Mouse (Mus musculus) midbrain, embryonic 11.5 days (tissue): ENCODE measurements around the gene Spag5. TPM values are rescaled to one million over a fixed set of nuclear protein-coding genes. Genes with fewer than 3 reads are reported as not detected.
"Not testable (repeated sequence)": the region's sequence is repeated elsewhere in the genome, so short reads cannot be mapped to it uniquely, and the experiment has no call there.

Experiments used
- ATAC-seq: fragments of 200-750 bp; cut with Nextera tagmentation; 2 replicates; pipeline ENCODE4 v1.8.0; 2017; ENCODE audit warnings: moderate TSS enrichment, moderate library complexity; ENCODE audit not compliant: low FRiP score
- DNase-seq: peaks from one replicate; pipeline ENCODE4 v3.0.0; 2015; ENCODE audit warnings: low spot score; ENCODE audit errors: missing footprints
- H3K27ac ChIP-seq: fragments of 300-500 bp; sonication (generic); 2 replicates; pipeline ENCODE4 v1.5.1; 2014; ENCODE audit warnings: low read depth, low read length
- H3K27me3 ChIP-seq: fragments of 300-500 bp; sonication (generic); 2 replicates; pipeline ENCODE4 v1.6.1; 2014; ENCODE audit warnings: mild to moderate bottlenecking, low read length, moderate library complexity, mixed read lengths; ENCODE audit not compliant: control insufficient read depth, insufficient read depth
- H3K36me3 ChIP-seq: fragments of 300-500 bp; sonication (generic); 2 replicates; pipeline ENCODE4 v1.6.1; 2014; ENCODE audit warnings: mild to moderate bottlenecking, low read length, moderate library complexity, mixed read lengths; ENCODE audit not compliant: control insufficient read depth, insufficient read depth
- H3K4me1 ChIP-seq: fragments of 300-500 bp; sonication (generic); 2 replicates; pipeline ENCODE4 v1.6.1; 2014; ENCODE audit warnings: low read length; ENCODE audit not compliant: control insufficient read depth, insufficient read depth
- H3K4me2 ChIP-seq: fragments of 300-500 bp; sonication (generic); 2 replicates; pipeline ENCODE4 v1.6.1; 2014; ENCODE audit warnings: mild to moderate bottlenecking, moderate library complexity
- H3K4me3 ChIP-seq: fragments of 300-500 bp; sonication (generic); 2 replicates; pipeline ENCODE4 v1.5.1; 2014; ENCODE audit warnings: low read depth, low read length
- H3K9ac ChIP-seq: fragments of 300-500 bp; sonication (generic); 2 replicates; pipeline ENCODE4 v1.6.1; 2014; ENCODE audit warnings: low read length
- H3K9me3 ChIP-seq: fragments of 300-500 bp; sonication (generic); 2 replicates; pipeline ENCODE4 v1.6.1; 2016; ENCODE audit warnings: low read length; ENCODE audit not compliant: control insufficient read depth
- WGBS: fragments of 180-500 bp; shearing (Covaris S2); extraction: QIAGEN DNeasy Blood & Tissue Kit; methylation state at CpG from one replicate; pipeline ENCODE4 v1.1.7; 2014; 5-methylcytosine and 5-hydroxymethylcytosine counted together
- polyA plus RNA-seq: library from polyadenylated mRNA; unstranded; fragments of >200 nt; fragmentation: Nextera tagmentation; extraction: Ambion mirVana; gene quantifications from 2 replicates; pipeline ENCODE4 v1.2.1, GENCODE M21; 2014

Spag5 gene
- polyA plus RNA-seq, 1 experiment from 2014 or later, result 57.1 TPM

DNA sequence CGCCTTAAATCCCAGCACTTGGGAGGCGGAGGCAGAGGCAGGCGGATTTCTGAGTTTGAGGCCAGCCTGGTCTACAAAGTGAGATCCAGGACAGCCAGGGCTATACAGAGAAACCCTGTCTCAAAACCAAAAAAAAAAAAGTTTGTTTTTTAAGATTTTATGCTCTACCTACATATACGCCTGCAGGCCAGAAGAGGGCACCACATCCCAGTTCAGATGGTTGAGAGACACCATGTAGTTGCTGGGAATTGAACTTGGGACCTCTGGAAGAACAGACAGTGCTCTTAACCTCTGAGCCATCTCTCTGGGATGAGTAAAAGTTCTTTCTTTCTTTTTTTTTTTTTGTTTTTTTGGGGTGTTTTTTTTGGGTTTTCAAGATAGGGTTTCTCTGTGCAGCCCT, 25.2 kb upstream of the Spag5 start:
- not testable (repeated sequence) for H3K4me3 ChIP-seq, H3K4me1 ChIP-seq, H3K9me3 ChIP-seq, H3K9ac ChIP-seq, ATAC-seq, DNase-seq, H3K27ac ChIP-seq, H3K4me2 ChIP-seq, H3K27me3 ChIP-seq
- 92% methylated on average over 4 of the region's 4 CpGs for WGBS
- peaks cover 34% of the 10 kb centered on the region for H3K36me3 ChIP-seq

DNA sequence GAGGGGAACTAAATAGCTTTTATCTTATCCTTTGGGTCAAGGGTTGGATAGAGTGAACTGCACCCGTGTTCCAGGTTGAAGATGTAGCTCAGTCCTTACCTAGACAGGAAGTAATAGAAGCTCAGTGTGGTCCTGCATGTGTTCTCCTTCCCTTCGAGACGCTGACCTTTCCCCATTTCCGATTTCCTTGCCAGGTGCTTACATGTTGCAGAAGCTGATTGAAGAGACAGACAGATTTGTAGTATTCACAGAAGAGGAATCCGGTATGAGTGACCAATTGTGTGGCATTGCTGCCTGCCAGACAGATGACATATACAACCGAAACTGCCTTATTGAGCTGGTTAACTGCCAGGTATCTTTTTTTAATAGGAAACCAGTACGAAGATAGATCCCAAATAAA, 22.5 kb upstream of the Spag5 start:
- Histone ChIP-seq H3K27ac (no peak overlapping the region), H3K4me3 (no peak overlapping the region), H3K9me3 (no peaks in the 10 kb centered on the region), H3K36me3 (peaks cover 27% of the 10 kb centered on the region), H3K4me2 (no peak overlapping the region), H3K4me1 (no peaks in the 10 kb centered on the region), H3K27me3 (no peaks in the 10 kb centered on the region), H3K9ac (no peak overlapping the region)
- no peak for ATAC-seq
- 91% methylated on average over 7 of the region's 7 CpGs for WGBS
- no peak for DNase-seq

DNA sequence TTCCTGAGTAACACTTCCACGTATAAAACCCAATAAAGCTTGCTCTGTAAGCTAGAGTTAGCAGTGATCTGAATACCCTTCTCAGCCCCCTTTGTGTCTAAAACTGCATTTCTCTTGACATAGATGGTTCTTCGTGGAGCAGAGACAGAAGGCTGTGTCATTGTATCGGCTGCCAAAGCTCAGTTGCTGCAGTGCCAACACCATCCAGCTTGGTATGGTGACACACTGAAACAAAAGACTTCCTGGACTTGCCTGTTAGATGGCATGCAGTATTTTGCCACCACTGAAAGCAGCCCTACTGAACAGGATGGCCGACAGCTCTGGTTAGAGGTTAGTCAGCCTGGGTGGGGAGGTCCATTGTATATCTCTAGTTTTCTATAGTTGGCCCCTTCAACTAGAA, 21.7 kb upstream of the Spag5 start:
- no peaks in the 10 kb centered on the region for H3K27me3 ChIP-seq
- no peaks in the 10 kb centered on the region for H3K4me1 ChIP-seq
- H3K4me3 ChIP-seq, result no peak overlapping the region
- peaks cover 26% of the 10 kb centered on the region for H3K36me3 ChIP-seq
- no peak overlapping the region for H3K4me2 ChIP-seq
- no peak for DNase-seq
- no peaks in the 10 kb centered on the region for H3K9me3 ChIP-seq
- no peak overlapping the region for H3K9ac ChIP-seq
- ATAC-seq, result no peak
- WGBS, result 93% methylated on average over 4 of the region's 4 CpGs
- no peak overlapping the region for H3K27ac ChIP-seq

DNA sequence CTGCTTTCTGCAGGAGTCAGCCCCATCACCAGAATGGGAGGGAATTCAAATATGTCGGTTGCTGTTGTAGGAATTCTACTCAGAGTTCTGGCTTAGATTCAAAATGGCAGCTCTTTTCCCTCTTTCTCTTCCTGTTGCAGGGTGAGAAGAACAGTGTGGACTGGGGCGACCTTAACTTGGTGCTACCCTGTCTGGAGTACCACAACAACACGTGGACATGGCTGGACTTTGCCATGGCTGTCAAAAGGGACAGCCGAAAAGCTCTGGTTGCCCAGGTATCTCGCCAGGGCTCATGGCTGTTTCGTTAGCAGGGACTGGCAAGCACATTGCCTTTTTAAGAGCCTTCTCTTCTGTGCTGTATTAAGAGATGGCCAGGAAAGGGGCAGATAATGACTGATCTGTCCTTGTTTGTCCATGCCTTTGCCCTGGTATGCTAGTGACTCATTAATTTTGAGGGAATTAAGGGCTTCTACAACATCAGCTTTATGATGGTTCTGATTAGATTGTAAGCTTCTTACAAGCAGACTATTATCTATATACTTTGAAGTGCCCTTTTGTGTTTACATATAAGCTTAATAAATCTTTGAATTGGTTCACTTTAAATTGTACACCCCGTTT, 12.1 kb upstream of the Spag5 start:
- no peak for ATAC-seq
- 92% methylated on average over 7 of the region's 7 CpGs for WGBS

DNA sequence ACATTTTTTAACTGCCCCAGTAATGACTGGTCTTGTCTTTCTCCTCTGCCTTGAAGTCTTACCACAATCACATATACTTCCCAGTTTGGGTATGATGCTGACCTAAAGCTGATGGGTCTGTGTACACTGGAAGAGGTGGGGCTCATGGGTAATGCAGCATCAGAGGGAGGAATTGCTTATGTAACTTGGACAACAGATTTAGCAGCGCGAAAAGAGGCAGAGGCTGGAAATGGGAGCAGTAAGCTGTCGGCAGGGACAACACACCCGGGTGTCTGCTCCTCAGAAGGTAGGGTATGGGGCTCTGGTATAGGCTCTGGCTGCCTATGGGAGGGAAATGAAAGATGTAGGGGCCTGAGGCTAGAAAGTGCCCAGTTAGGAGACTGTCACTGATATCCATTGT, 10.7 kb upstream of the Spag5 start, which contains the start of gene BC030499:
Gene BC030499 (plus strand): TSS at position 188 of the 400 bp plus-strand sequence.
- Histone ChIP-seq H3K9ac (no peak within 1 kb of the TSS), H3K36me3 (peaks cover 22% of the 10 kb centered on the region), H3K4me1 (no peaks in the 10 kb centered on the region), H3K9me3 (no peaks in the 10 kb centered on the region), H3K27ac (no peak within 1 kb of the TSS), H3K4me3 (no peak within 1 kb of the TSS), H3K27me3 (no peaks in the 10 kb centered on the region), H3K4me2 (no peak within 1 kb of the TSS)
- WGBS, result 95% methylated on average over 4 of the region's 4 CpGs
- DNase-seq (no peak), ATAC-seq (no peak)

More for the DNA sequence above, 12.1 kb upstream of the Spag5 start:
- H3K9me3 ChIP-seq, result no peaks in the 10 kb centered on the region
- H3K4me2 ChIP-seq, result no peak overlapping the region
- no peak overlapping the region for H3K9ac ChIP-seq
- no peak overlapping the region for H3K4me3 ChIP-seq
- peaks cover 29% of the 10 kb centered on the region for H3K36me3 ChIP-seq
- H3K27me3 ChIP-seq, result no peaks in the 10 kb centered on the region
- DNase-seq, result no peak
- H3K4me1 ChIP-seq, result no peaks in the 10 kb centered on the region
- no peak overlapping the region for H3K27ac ChIP-seq

DNA sequence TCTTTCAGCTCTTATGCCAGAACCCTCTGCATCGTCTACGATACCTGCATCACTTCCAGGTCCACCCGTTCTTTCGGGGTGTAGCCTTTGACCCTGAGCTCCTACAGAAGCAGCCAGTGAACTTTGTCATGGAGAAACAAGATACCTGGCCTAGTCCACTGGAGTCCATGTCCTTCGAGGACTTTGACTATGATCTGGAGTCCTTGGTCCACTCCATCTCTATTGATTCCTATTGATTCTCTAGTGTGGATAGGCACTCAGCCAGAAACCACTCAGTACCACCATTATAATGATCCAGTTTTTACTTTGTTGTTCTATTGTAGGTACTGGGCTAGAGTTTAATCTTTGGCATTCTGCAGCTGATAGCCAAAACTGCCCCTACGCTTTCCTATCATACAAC, 6.7 kb upstream of the Spag5 start:
- Histone ChIP-seq H3K4me2 (no peak overlapping the region), H3K9ac (no peak overlapping the region), H3K27ac (no peak overlapping the region), H3K36me3 (no peaks in the 10 kb centered on the region), H3K4me3 (no peak overlapping the region), H3K9me3 (no peaks in the 10 kb centered on the region), H3K27me3 (no peaks in the 10 kb centered on the region), H3K4me1 (no peaks in the 10 kb centered on the region)
- ATAC-seq (no peak), DNase-seq (no peak)
- 96% methylated on average over 6 of the region's 6 CpGs for WGBS

DNA sequence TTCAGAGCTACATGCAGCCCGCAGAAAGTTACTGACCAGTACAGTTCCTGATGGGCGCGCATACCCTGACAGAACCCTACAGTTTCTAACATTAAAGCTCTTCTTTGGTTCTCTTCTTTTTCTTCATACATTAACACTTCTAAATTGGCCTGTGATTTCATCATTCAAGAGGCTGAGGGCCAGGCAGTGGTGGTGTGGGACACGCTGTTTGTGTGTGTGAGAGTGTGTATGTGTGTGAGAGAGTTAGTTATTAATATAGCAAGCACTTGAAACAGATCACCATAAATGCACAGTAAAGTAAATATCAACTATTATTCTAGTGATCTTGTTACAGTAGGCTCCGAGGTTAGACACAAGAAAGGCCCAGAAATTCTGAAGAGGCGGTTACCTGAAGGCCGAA, 412 bp upstream of the Spag5 start:
- H3K9ac ChIP-seq, result peak overlapping the region; percentile 36
- WGBS, result 76% methylated on average over 7 of the region's 7 CpGs
- DNase-seq (no peak), ATAC-seq (peak; percentile 48)
- no peaks in the 10 kb centered on the region for H3K27me3 ChIP-seq
- H3K9me3 ChIP-seq, result no peaks in the 10 kb centered on the region
- no peak overlapping the region; the same call in none of the 2 replicates for H3K27ac ChIP-seq
- peak overlapping the region; percentile 69 for H3K4me2 ChIP-seq
- H3K4me3 ChIP-seq, result peak overlapping the region; percentile 86
- peaks cover 6% of the 10 kb centered on the region; the same call in 1 of the 2 replicates for H3K4me1 ChIP-seq
- peaks cover 20% of the 10 kb centered on the region for H3K36me3 ChIP-seq

DNA sequence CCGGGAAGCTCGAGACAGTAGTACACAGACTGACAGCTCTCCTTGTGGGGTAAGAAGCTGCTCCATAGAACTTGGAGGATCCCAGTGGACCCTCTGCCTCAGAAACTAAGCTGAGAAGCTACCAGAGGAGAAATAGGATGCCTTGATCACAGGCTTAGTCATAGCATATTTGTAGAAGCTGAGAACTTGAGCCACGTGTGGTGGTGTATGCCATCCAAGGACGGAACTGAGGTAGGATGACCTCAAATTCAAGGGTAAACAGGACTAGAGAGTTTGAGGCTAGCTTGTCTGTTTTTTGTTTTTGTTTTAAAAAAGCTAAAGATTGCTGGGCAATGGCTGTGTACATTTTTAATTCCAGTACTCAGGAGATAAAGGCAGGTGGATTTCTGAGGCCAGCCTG, 3.9 kb downstream of the Spag5 start:
- H3K4me2 ChIP-seq, result no peak overlapping the region
- ATAC-seq, result no peak
- no peak overlapping the region for H3K4me3 ChIP-seq
- H3K9ac ChIP-seq, result no peak overlapping the region
- H3K27ac ChIP-seq, result no peak overlapping the region
- H3K9me3 ChIP-seq, result no peaks in the 10 kb centered on the region
- 96% methylated on average over 4 of the region's 4 CpGs for WGBS
- peaks cover 31% of the 10 kb centered on the region for H3K36me3 ChIP-seq
- H3K4me1 ChIP-seq, result peaks cover 8% of the 10 kb centered on the region; the same call in 1 of the 2 replicates
- no peak for DNase-seq
- no peaks in the 10 kb centered on the region for H3K27me3 ChIP-seq

DNA sequence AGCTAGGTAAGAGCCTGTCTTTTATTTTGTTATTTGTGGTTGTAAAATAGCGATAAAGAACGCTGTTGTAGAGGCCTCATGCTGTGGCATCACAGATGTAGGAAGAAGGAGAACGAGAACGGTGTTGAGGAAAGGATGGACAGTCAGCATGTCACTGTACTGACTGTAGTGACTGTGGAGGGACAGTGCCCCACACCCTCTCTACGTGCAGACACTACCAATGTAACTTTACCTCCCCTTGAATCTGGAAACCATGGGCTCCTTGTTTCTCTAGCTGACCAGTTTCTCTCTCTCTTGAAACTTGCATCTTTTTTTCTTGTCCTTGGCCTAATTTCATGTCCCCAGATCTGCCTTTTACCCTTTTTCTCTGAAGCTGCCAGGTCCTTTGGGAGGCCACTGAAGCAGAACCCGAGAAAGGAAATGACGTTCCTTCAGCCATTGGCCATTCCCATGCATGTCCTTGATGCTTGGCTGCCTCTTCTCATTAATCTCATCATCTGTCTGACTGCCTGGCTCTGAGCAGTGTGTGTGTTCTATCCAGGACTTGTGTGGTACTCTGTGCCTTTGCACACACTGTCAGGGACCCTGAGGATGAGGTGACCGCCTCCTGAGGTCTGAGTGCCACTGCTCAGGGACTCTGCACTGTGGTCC, 9.7 kb downstream of the Spag5 start:
- 83% methylated on average over 8 of the region's 8 CpGs for WGBS
- Histone ChIP-seq H3K4me3 (no peak overlapping the region), H3K27me3 (no peaks in the 10 kb centered on the region), H3K27ac (no peak overlapping the region), H3K4me1 (0 out of 2 replicates have a peak, but pooled peaks cover 2% of the 10 kb centered on the region), H3K9ac (no peak overlapping the region), H3K4me2 (no peak overlapping the region), H3K36me3 (peaks cover 34% of the 10 kb centered on the region), H3K9me3 (no peaks in the 10 kb centered on the region)
- no peak for ATAC-seq
- DNase-seq, result no peak
